Mouse (Mus musculus) neutrophil, adult 65 days (primary cell): ENCODE results near the gene Egln2. TPM values are rescaled to one million over a fixed set of nuclear protein-coding genes. Genes with fewer than 3 reads are reported as not detected.

Experiments
- total RNA-seq: library from RNA; stranded (reverse); gene quantifications from 2 replicates; pipeline ENCODE4 v1.2.4, GENCODE M21; 2023

Gene Egln2
- 33.3 and 43.6 TPM in 2 replicates for total RNA-seq

DNA sequence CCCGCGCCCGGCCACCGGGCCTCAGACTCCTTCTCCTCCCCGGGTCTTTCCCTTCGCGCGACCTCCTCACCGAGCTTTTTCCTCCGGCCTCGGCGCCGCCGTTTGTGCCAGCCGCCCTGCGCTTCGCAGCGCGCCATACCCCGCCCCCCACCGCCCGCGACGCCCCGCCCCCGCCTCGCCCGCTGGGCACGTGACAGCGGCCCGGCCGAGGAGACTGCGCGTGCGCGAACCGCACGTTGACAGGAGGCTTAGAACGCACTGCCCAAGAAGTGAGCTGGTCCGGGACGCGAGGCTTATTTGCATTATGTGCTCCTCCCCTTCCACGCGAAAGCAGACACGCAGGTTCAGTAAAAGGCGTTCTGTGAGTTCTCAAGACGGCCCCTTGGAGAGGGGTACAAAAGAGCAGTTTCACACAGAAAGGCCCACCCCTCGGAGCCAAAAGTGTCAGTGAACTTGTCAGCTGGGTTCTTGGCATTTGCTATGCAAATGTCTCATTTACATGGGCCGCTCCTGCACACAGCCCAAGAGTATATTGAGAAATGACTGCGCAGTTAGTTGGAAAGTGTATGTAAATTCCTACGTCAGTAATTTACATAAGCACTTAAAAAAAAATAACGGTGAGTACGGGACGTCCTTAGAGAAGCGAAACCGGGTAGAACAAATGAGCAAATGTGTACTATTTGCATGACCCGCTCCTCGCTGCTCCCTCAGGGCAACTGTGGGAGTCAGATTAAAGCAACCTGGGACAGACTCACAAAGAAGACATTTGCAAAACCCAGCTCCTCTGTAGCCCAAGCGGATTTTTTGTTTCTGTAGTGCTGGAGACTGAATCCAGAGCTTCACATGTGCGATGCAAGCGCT lies at the start of gene Egln2:
Gene Egln2 (minus strand): TSS at position 189 of the 861 bp plus-strand sequence.

DNA sequence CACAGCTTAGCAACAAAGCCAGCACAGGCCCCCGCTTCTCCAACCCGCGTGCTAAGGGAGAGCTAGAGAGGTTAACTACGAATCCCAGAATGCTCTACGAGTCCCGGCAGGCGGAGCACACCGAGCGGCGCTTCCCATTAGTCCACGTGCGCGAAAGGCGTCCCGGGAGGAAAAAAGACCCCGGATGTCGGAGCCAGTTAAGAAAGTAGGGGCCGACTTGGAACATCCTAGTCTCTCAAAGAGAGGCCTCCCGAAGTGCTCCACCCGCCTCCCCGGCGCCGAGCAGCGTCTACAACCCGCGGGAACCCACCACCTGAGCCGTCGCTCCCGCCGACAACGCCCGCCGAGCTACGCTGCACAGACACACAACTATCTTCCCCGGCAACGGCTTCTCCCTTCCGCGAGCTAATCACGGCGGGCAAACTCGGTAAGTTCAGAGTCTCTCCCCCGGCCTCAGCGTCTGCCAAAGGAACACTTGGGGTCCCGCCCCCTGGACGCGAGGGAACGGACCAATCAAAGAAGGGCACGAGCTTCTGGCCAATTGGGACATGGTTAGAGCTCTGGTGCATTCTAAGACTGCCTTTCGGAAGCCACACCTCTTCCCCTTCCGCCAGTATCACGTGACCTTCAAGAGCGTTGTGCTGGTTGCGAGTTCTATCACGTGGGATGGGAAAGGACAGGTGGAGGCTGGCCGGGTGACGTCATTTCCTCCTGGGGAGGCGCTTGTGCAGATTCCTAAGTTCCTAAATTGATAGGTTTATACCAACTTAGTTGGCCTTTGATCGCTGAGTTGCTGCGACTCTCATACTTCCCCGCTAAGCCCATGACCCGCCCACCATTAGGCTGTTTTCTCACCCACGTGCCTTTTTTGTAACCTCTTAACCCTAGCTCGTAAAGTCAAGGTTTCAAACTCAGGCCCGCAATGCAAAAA lies 29.3 kb upstream of the Egln2 start, which contains the start of the genes BC024978 and Snrpa:
Gene BC024978 (plus strand): TSS at position 101 of the 931 bp plus-strand sequence.
Gene Snrpa (minus strand): TSS at position 591 of the 931 bp plus-strand sequence.

DNA sequence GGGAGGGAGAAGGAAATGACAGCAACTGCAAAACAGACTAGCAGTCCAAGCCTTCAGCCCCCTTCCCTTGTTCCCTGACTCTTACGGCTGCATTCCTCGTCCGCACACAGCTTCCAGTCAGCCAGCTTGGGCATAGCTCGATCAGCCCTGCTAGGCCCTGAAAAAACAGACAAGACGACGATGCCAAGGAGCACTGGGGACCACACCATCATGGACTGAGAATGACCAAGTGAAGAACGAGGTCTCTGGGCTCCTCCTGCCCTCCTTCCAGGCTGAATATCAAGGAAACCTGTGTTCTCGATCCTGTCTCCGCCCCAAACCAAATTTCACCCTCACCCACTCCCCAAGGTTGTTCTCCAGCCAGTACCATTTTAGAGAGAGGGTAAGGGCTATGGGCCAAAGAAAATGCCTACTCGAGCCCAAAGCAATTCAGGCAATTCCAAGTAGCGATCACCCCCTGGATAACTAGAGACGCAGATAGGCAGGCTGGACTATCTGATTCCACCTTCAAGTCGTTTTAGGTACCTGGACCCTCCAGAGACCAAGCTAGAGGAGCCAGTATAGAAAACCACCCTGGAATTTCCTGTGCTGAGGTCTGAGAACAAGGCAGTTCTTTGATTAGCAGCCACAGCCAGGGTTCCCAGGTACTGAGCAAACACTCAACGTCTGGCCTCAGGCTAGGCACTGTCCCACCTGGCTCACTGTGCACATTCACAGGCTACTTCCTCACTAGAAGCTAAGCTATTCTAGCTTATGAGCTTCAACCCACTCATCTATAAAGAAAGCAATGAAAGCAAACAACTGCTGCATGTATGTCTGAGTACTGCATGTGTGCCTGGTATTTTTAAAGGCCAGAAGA lies 14.5 kb upstream of the Egln2 start, which contains the start of the genes Gm21983 and Mia:
Gene Gm21983 (minus strand): TSS at position 250 of the 859 bp plus-strand sequence.
Gene Mia (minus strand): TSS at position 321 of the 859 bp plus-strand sequence.

DNA sequence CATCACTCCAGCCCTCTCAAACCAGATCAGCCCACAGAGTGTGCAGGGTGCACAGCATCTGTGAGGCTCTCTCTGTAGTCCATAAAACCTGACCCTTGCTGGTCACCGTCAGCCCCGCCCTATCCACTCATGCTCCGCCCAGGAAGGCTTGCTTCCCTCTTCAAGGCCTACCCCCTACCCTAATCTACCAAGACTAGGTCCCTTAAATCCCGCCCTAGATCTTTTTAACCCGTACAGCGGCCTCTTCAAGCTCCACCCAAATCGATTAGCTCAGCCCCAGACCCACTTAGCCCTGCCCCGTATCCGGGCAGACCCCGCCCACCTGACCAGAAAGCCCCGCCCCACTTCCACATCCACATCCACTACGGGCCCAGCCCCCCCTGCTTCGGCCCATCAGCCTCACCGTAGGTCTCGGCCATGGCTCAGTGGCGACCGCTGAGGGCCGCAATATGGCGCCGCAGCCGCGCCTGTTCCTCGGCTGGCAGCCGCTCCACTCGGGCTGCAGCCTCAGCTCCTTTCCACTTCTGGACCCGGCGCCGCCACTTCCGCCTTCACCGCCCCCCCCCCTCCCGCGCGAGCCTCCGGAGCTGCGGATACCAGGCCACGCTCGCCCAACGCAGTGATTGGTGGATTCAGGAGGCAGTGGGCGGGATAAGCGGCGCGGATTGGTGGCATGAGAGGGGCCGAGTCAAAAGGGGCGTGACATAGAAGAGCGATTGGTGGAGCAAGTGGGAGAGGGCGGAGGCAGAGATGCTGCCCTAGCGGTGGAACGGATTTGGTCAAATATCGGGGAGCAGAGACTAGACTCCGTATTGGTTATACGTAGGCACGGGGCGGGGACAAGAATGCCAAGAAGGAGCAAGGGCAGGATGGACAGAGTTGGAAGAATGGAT lies 12.0 kb upstream of the Egln2 start, which contains the start of gene Rab4b:
Gene Rab4b (minus strand): TSS at position 573 of the 893 bp plus-strand sequence.

DNA sequence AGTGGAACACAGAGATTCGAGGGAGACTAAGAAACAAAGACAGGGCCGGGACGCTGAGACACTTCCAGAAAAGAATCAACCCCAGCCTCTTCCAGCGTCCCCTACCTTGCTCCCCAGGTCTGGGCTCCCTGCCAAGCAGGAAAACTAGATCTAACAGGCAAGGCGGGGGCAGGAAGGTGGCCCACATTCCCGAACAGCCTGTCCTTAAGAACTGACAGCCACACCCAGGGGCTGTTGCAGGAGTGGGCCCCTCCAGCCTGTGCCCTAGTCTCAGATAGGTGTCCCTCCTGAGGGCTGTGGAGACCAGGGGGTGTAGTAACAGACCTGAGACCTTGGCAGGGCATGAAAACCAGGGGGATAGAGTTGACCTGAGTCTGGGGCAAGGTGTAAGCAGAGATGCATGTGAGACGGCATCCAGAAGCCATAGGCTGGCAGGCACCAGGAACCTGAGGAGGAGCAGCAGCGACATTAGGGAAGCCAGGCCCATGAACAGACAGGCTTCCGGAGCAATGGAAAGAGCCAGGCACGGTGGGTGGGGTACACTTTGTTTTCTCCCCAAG lies 13.3 kb downstream of the Egln2 start, which contains the start of gene Cyp2t4:
Gene Cyp2t4 (plus strand): TSS at position 510 of the 560 bp plus-strand sequence.

DNA sequence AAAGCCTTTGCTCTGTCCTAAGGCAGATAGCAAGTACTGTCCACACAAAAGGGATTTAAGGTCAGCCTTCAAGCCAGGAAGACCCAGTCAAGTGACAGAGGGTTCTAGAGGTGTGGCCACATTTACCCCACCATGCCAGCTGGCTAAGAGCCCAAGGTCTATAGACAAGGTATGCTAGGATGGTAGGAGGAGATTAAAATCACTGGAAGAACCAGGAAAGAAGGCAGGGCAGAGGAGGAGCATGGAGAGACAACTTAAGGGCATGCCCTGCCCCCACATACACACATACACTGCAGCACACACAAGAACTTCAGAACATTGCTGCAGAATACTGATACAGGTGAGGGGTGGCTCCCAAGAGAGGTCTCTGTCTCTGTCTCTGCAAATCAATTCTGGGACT lies 46.9 kb downstream of the Egln2 start, which contains the start of gene Cyp2f2:
Gene Cyp2f2 (plus strand): TSS at position 234 of the 400 bp plus-strand sequence.

Other genes starting within 250 kb of the Egln2 start
- not detected in 2 replicates for gene Cyp2a22, start 227.4 kb downstream of the Egln2 start, total RNA-seq
- gene Cyp2a12, start 137.7 kb downstream of the Egln2 start, total RNA-seq, result not detected in 2 replicates
- not detected in 2 replicates for gene Cyp2f2, start 46.9 kb downstream of the Egln2 start, total RNA-seq
- not detected in 2 replicates for gene Cyp2t4, start 13.1 kb downstream of the Egln2 start, total RNA-seq
- 114 TPM in 2 replicates for gene Rab4b, start 12.1 kb upstream of the Egln2 start, total RNA-seq
- not detected in 2 replicates for gene Gm21983, start 14.3 kb upstream of the Egln2 start, total RNA-seq
- gene Mia, start 14.4 kb upstream of the Egln2 start, total RNA-seq, result not detected in 2 replicates
- 0.84 and 3.4 TPM in 2 replicates for gene BC024978, start 29.0 kb upstream of the Egln2 start, total RNA-seq
- 32.2 and 32.3 TPM in 2 replicates for gene Snrpa, start 29.5 kb upstream of the Egln2 start, total RNA-seq
- gene Itpkc, start 61.9 kb upstream of the Egln2 start, total RNA-seq, result 16.1 and 23.6 TPM in 2 replicates
- 23.7 and 25.7 TPM in 2 replicates for gene Coq8b, start 66.2 kb upstream of the Egln2 start, total RNA-seq
- gene Numbl, start 91.6 kb upstream of the Egln2 start, total RNA-seq, result 3.2 and 3.3 TPM in 2 replicates
- 0.11 and 0.16 TPM in 2 replicates for gene Ltbp4, start 170.9 kb upstream of the Egln2 start, total RNA-seq
- gene Shkbp1, start 189.2 kb upstream of the Egln2 start, total RNA-seq, result 103 and 111 TPM in 2 replicates
- gene Gm20479, start 190.6 kb upstream of the Egln2 start, total RNA-seq, result 0.84 and 20.0 TPM in 2 replicates